Mouse (Mus musculus): Measurements from ENCODE around the gene Rcn3. TPM values are rescaled to one million over a fixed set of nuclear protein-coding genes. Genes with fewer than 3 reads are reported as not detected.

Gene Rcn3
- polyA plus RNA-seq, 1 experiment, result 601 TPM

DNA sequence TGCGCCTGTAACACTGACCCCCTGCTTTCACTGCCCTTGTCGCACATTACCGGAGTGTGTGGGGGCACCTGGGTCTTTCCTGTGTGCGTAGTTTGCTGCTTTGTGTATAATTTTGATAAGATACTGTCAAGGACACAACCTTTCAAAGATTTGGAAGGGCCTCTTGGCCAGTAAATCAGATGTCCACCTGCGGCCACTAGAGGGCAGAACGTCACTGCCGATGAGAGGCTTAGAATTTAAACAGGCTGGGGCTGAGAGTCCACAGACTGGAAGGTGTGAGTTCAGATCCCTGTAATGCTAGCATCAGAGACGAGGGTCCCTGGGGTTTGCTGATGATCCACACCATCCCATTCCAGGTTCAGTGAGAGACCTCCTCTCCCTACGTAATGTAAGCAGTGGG lies 13.5 kb downstream of the Rcn3 start:
- peaks cover 13% of the 10 kb centered on the region; the same call in 1 of the 2 replicates for H3K4me1 ChIP-seq (ENCODE audit: control insufficient read depth, insufficient read depth, low read length)
- TF ChIP-seq CTCF (IDR thresholded peaks at IDR 0.05; ENCODE audit: borderline replicate concordance, insufficient read depth, low read length) (0 out of 2 replicates have a peak, but pooled peaks have one; percentile 52), POLR2A (IDR thresholded peaks at IDR 0.05; ENCODE audit: low read depth, low read length) (no peak)
- H3K27ac ChIP-seq (ENCODE audit: insufficient read depth, low read length), result no peak overlapping the region
- H3K4me3 ChIP-seq (ENCODE audit: insufficient read depth, low read length), result no peak overlapping the region

DNA sequence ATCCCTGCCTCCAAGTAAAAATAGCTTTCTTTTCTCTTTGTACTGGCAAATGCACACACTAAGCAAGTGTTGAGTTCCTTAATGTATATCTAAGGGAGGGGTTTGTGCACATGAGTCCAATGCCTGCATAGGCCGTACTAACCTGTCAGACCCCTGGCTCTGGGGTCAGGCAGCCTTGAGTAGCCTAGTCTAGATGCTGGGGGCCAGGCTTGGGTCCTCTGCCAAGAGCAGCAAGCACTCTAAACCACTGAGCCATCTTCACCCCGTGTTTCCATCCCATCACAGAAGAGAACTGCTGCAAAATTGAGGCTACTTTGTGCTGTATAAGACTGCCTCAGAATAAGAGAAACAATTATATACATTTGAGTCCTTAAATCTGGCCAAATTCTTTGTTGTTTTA lies 14.2 kb downstream of the Rcn3 start:
- Histone ChIP-seq H3K27ac (ENCODE audit: insufficient read depth, low read length) (no peak overlapping the region), H3K4me3 (ENCODE audit: insufficient read depth, low read length) (no peak overlapping the region), H3K4me1 (ENCODE audit: control insufficient read depth, insufficient read depth, low read length) (peaks cover 12% of the 10 kb centered on the region; the same call in 1 of the 2 replicates)
- TF ChIP-seq POLR2A (IDR thresholded peaks at IDR 0.05; ENCODE audit: low read depth, low read length) (no peak), CTCF (IDR thresholded peaks at IDR 0.05; ENCODE audit: borderline replicate concordance, insufficient read depth, low read length) (no peak)

DNA sequence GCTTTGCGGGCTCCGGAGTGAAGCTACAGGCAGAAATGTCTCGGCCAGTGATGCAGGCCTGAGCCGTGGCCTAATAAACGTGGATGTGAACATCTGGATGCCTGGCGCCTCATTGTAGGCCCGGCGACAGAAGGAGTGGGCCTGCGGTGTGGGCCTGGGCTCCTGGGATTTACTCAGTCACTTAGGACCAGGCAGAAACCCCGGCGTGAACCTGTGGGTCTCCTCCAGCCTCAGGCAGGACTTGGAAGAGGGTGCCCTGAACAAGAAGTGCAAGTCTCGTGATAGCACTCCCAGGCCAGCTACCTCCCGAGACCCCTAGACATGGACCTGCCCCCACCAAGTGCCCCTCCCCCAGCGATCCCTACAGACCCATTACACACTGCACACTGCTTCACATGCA lies 14.7 kb downstream of the Rcn3 start:
- Histone ChIP-seq H3K4me1 (ENCODE audit: control insufficient read depth, insufficient read depth, low read length) (peaks cover 9% of the 10 kb centered on the region; the same call in 1 of the 2 replicates), H3K27ac (ENCODE audit: insufficient read depth, low read length) (no peak overlapping the region), H3K4me3 (ENCODE audit: insufficient read depth, low read length) (no peak overlapping the region)
- TF ChIP-seq POLR2A (IDR thresholded peaks at IDR 0.05; ENCODE audit: low read depth, low read length) (no peak), CTCF (IDR thresholded peaks at IDR 0.05; ENCODE audit: borderline replicate concordance, insufficient read depth, low read length) (no peak)

DNA sequence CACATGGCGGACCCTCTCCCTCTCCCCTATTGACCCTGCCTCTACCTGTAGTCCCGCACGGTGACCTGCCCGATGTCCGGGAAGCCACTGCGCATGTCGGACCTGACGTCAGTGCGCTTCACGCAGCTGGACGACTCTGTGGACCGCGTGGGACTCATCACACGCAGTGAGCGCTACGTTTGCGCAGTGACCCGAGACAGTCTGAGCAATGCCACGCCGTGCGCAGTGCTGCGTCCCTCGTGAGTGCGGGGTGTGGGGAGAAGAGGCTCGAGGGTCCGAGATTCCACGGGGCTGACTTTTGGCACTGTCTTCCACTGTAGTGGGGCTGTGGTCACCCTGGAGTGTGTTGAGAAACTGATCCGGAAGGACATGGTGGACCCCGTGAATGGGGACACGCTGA lies 15.5 kb downstream of the Rcn3 start:
- Histone ChIP-seq H3K4me3 (ENCODE audit: insufficient read depth, low read length) (no peak overlapping the region), H3K4me1 (ENCODE audit: control insufficient read depth, insufficient read depth, low read length) (peaks cover 9% of the 10 kb centered on the region; the same call in 1 of the 2 replicates), H3K27ac (ENCODE audit: insufficient read depth, low read length) (no peak overlapping the region)
- no peak for TF ChIP-seq CTCF (IDR thresholded peaks at IDR 0.05; ENCODE audit: borderline replicate concordance, insufficient read depth, low read length)
- TF ChIP-seq POLR2A (IDR thresholded peaks at IDR 0.05; ENCODE audit: low read depth, low read length), result no peak

DNA sequence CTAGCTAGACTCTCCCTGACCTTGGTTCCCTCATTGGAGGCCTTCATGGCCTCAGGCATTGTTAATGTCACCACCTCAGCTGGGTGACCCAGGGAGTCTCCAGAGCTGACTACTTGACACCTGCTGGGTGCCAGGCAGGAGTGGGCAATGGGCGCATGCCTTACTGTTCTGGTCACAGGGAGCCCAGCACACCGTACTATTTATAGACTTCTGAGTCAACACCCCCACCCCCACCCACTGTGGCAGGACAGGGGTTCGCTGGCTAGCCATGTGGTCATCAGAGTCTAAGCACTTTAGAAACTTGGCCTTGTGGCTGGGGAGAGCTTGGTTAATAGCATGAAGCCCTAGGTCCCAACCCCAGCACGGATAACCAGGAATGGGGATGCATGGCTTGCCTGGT lies 16.6 kb downstream of the Rcn3 start:
- no peak for TF ChIP-seq CTCF (IDR thresholded peaks at IDR 0.05; ENCODE audit: borderline replicate concordance, insufficient read depth, low read length)
- Histone ChIP-seq H3K27ac (ENCODE audit: insufficient read depth, low read length) (no peak overlapping the region; the same call in 1 of the 2 replicates), H3K4me1 (ENCODE audit: control insufficient read depth, insufficient read depth, low read length) (peaks cover 9% of the 10 kb centered on the region; the same call in 1 of the 2 replicates), H3K4me3 (ENCODE audit: insufficient read depth, low read length) (no peak overlapping the region)

DNA sequence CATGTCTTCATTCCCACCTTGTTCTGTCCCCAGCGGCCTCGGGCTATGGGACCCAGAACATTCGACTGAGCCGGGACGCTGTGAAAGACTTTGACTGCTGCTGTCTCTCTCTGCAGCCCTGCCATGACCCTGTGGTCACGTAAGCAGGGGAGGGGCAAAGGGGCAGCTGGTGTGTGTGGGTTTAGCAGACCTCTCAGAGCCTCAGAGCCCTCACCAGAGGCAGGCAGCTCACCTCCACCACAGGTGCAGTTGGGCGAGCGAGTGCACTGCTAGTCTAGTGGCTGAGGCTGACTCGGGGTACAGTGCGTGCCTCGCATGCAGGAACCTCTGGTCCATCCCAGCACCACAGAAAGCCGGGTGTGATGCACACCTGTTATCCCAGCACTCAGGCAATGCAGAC lies 18.1 kb downstream of the Rcn3 start:
- TF ChIP-seq CTCF (IDR thresholded peaks at IDR 0.05; ENCODE audit: borderline replicate concordance, insufficient read depth, low read length), result no peak
- TF ChIP-seq POLR2A (IDR thresholded peaks at IDR 0.05; ENCODE audit: low read depth, low read length), result no peak
- H3K4me1 ChIP-seq (ENCODE audit: control insufficient read depth, insufficient read depth, low read length), result peaks cover 9% of the 10 kb centered on the region; the same call in 1 of the 2 replicates
- H3K4me3 ChIP-seq (ENCODE audit: insufficient read depth, low read length), result no peak overlapping the region
- no peak overlapping the region for H3K27ac ChIP-seq (ENCODE audit: insufficient read depth, low read length)

DNA sequence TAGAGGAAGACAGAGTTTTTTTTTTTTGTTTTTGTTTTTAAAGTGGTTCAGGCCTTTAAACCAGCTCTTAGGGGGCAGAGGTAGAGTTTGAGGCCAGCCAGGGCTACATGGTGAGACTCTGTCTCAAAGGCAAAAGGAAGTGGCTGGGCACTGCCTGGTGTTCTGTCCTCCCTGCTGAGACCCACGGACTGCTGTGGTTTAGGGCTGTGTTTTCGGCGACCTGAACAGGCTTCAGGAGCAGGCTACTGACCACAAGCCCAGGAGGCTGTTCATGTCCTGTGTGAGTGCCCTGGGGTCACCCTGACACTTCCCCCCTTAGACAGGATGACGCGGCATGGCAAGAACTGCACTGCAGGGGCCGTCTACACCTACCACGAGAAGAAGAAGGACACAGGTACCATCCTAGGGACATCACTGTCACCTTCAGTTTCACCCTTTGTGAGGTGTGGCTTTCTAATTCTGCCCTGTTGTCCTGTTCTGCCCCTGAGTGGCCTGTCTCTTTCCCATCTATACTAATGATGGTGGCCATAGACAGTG lies 18.8 kb downstream of the Rcn3 start:
- H3K27ac ChIP-seq (ENCODE audit: insufficient read depth, low read length), result no peak overlapping the region
- no peak overlapping the region for H3K4me3 ChIP-seq (ENCODE audit: insufficient read depth, low read length)
- TF ChIP-seq POLR2A (IDR thresholded peaks at IDR 0.05; ENCODE audit: low read depth, low read length) (no peak), CTCF (IDR thresholded peaks at IDR 0.05; ENCODE audit: borderline replicate concordance, insufficient read depth, low read length) (no peak)
- peaks cover 9% of the 10 kb centered on the region; the same call in 1 of the 2 replicates for H3K4me1 ChIP-seq (ENCODE audit: control insufficient read depth, insufficient read depth, low read length)

DNA sequence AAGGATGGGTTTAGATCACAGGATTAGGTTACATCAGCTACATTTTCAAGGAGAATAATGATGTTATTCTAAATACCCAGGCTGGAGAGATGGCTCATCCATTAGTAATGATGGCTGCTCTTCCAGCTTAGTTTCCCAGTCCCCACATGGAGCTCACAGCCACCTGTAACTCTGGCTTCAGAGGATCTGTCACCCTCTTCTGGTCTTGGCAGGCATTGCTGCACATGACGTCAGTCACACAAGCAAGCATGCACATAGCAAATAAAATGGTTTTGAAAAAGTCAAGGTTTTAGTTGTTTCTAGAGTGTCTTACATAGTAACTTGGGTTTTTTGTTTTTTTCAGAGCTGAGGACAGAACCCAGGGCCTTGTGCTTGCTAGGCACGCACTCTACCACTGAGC lies 19.8 kb downstream of the Rcn3 start:
- Histone ChIP-seq H3K4me3 (ENCODE audit: insufficient read depth, low read length) (no peak overlapping the region), H3K4me1 (ENCODE audit: control insufficient read depth, insufficient read depth, low read length) (peaks cover 9% of the 10 kb centered on the region; the same call in 1 of the 2 replicates), H3K27ac (ENCODE audit: insufficient read depth, low read length) (no peak overlapping the region)
- TF ChIP-seq CTCF (IDR thresholded peaks at IDR 0.05; ENCODE audit: borderline replicate concordance, insufficient read depth, low read length) (peak; percentile 41; the same call in 1 of the 2 replicates), POLR2A (IDR thresholded peaks at IDR 0.05; ENCODE audit: low read depth, low read length) (no peak)

DNA sequence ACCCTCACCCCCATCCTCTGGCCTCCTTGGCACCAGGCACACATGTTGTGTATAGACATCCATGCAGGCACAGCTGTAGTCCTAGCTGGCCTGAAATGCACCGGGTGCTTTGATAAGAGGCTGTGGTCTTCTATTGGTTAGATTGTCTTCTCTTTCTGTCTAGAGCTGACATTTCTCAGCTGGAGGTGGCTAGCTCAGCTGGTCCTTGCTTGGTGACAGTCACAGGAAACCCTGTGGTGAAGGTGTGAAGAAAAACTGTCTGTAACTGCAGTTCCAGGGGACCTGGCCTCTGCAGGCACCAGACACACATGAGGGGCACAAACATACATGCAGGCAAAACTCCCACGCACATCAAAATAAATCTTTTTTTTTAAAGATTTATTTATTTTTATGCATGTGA lies 22.4 kb downstream of the Rcn3 start:
- Histone ChIP-seq H3K4me1 (ENCODE audit: control insufficient read depth, insufficient read depth, low read length) (no peaks in the 10 kb centered on the region), H3K4me3 (ENCODE audit: insufficient read depth, low read length) (no peak overlapping the region), H3K27ac (ENCODE audit: insufficient read depth, low read length) (no peak overlapping the region)
- TF ChIP-seq CTCF (IDR thresholded peaks at IDR 0.05; ENCODE audit: borderline replicate concordance, insufficient read depth, low read length), result no peak
- TF ChIP-seq POLR2A (IDR thresholded peaks at IDR 0.05; ENCODE audit: low read depth, low read length), result no peak

DNA sequence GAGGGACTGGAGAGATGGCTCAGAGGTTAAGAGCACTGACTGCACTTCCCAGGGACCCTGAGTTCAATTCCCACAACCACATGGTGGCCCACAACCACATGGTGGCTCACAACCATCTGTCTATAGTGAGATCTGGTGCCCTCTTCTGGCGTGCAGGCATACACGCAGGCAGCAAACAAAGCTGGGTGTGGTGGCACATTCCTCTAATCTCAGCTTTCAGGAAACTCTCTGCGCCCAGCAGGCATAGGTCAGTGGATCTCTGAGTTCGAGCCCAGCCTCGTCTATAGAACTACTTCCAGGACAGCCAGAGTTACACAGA lies 24.1 kb downstream of the Rcn3 start:
- Histone ChIP-seq H3K4me1 (ENCODE audit: control insufficient read depth, insufficient read depth, low read length) (0 out of 2 replicates have a peak, but pooled peaks cover 3% of the 10 kb centered on the region), H3K27ac (ENCODE audit: insufficient read depth, low read length) (no peak overlapping the region), H3K4me3 (ENCODE audit: insufficient read depth, low read length) (no peak overlapping the region)
- TF ChIP-seq CTCF (IDR thresholded peaks at IDR 0.05; ENCODE audit: borderline replicate concordance, insufficient read depth, low read length) (peak; percentile 88), POLR2A (IDR thresholded peaks at IDR 0.05; ENCODE audit: low read depth, low read length) (no peak)

All from embryonic fibroblast, embryonic 13.5 days (primary cell).